Mouse (Mus musculus): ENCODE data around the gene Dnaaf5. TPM values are rescaled to one million over a fixed set of nuclear protein-coding genes. Genes with fewer than 3 reads are reported as not detected.

The Dnaaf5 gene
- total RNA-seq, 1 experiment from 2014 or later: 25.3 TPM

GRCm38 (mm10) chr5:139232083-139232482 lies 82.1 kb downstream of the Dnaaf5 start:
- no peak for DNase-seq

DNA sequence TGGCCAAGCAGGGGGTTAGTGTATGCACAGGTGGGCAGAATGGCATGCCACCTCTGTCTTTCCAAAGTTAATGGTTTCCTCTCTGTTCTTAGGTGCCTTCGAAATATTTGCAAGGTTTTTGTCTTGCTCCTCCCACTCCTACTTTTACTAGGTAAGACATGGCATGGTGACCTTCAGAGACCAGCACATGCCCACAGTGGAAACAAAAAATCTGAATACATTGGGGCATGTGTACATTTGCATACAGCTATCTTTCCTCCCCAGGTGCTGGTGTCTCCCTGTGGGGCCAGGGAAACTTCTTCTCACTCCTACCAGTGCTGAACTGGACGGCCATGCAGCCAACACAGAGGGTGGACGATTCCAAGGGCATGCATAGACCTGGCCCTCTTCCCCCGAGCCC lies 84.4 kb downstream of the Dnaaf5 start:
- DNase-seq: no peak

Other genes starting within 250 kb of the Dnaaf5 start
- 29.5 and 30.0 TPM in 2 replicates for gene Pdgfa, start 152.9 kb upstream of the Dnaaf5 start, total RNA-seq (2021)
- 20.9 and 28.5 TPM in 2 replicates for gene Prkar1b, start 222 bp upstream of the Dnaaf5 start, total RNA-seq (2021)
- 87.9 and 109 TPM in 2 replicates for gene Sun1, start 50.4 kb downstream of the Dnaaf5 start, total RNA-seq (2021)
- gene Get4, start 102.1 kb downstream of the Dnaaf5 start, total RNA-seq (2021): 75.7 and 104 TPM in 2 replicates
- gene Adap1, start 175.4 kb downstream of the Dnaaf5 start, total RNA-seq (2021): 2.4 and 4.3 TPM in 2 replicates
- gene Cox19, start 201.2 kb downstream of the Dnaaf5 start, total RNA-seq (2021): 61.7 and 66.5 TPM in 2 replicates
- not detected in 2 replicates for gene Cyp2w1, start 202.4 kb downstream of the Dnaaf5 start, total RNA-seq (2021)
- gene Gpr146, start 227.5 kb downstream of the Dnaaf5 start, total RNA-seq (2021): 13.1 and 16.0 TPM in 2 replicates

All from adrenal gland, postnatal 25 days (tissue).